Mouse (Mus musculus) midbrain, embryonic 12.5 days (tissue): Measurements from ENCODE around the gene Gad1. TPM values are rescaled to one million over a fixed set of nuclear protein-coding genes. Genes with fewer than 3 reads are reported as not detected.

Experiments used
- ATAC-seq: fragments of 200-750 bp; cut with Nextera tagmentation; 2 replicates; pipeline ENCODE4 v1.8.0; 2017; ENCODE audit warnings: low read depth, moderate TSS enrichment, moderate library complexity; ENCODE audit not compliant: low FRiP score
- H3K27ac ChIP-seq: fragments of 300-500 bp; sonication (generic); replicated peaks from 2 replicates; pipeline ENCODE4 v1.5.1; 2016; ENCODE audit warnings: mild to moderate bottlenecking
- H3K27me3 ChIP-seq: fragments of 300-500 bp; sonication (generic); 2 replicates; pipeline ENCODE4 v1.6.1; 2016; ENCODE audit warnings: mild to moderate bottlenecking
- H3K36me3 ChIP-seq: fragments of 300-500 bp; sonication (generic); 2 replicates; pipeline ENCODE4 v1.6.1; 2016
- H3K4me1 ChIP-seq: fragments of 300-500 bp; sonication (generic); 2 replicates; pipeline ENCODE4 v1.6.1; 2016
- H3K4me2 ChIP-seq: fragments of 300-500 bp; sonication (generic); replicated peaks from 2 replicates; pipeline ENCODE4 v1.6.1; 2016; ENCODE audit warnings: mild to moderate bottlenecking, moderate library complexity
- H3K4me3 ChIP-seq: fragments of 300-500 bp; sonication (generic); 2 replicates; pipeline ENCODE4 v1.5.1; 2016; ENCODE audit warnings: mild to moderate bottlenecking
- H3K9ac ChIP-seq: fragments of 300-500 bp; sonication (generic); replicated peaks from 2 replicates; pipeline ENCODE4 v1.6.1; 2016; ENCODE audit warnings: mild to moderate bottlenecking, moderate library complexity
- H3K9me3 ChIP-seq: fragments of 300-500 bp; sonication (generic); 2 replicates; pipeline ENCODE4 v1.6.1; 2016; ENCODE audit warnings: mild to moderate bottlenecking
- WGBS: fragments of 180-500 bp; shearing (Covaris S2); methylation state at CpG from one replicate; pipeline ENCODE4 v1.1.7; 2016; 5-methylcytosine and 5-hydroxymethylcytosine counted together
- polyA plus RNA-seq: library from polyadenylated mRNA; unstranded; fragments of >200 nt; fragmentation: Nextera tagmentation; extraction: Ambion mirVana; gene quantifications from 2 replicates; pipeline ENCODE4 v1.2.1, GENCODE M21; 2016

Gene Gad1
- polyA plus RNA-seq, 1 experiment from 2014 or later: 26.5 TPM

DNA sequence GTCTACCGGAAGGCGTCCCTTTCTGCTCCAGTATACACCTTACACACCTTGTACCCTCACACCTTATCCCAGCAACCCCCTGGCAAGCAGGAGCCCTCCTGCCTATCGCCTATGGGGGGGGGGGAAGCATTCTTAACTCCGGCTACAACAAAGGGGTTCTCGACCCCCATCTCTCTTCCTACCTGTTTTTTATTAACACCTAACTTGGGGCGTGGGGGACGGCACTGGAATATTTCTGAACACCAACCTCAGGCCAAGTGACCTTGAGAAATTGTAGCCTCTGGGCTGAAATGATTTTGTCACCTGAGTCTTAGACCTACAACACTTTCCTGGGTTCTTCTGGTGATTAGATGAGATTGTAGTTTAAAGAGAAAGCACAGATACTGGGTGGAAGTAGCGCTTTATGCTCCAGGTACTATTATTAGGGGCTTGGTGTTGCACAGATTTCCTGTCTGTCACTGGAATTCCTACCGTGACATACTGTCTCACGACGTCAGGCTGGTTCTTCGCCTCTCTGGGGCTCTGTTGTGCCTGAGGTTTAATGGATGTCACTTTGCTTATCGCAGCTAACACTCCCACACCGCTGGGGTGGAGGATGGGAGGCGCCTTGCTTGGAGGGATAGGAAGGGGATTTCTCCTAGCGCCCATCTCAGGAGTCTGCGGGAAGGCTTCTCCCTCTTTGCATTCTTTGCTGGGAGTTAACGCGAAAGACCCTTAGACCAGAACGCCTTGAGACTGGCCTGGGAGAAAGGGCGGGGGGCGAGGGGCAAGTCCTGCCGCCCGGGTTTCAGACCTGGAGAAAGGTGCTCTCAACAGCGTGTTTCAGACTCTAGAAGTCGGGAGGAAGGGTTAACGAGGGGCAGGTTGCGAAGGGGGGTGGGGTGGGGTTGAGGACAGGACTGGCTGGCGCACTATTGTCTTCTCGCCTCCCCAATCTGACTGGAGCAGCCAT is 13.1 kb downstream of the Gad1 start:
- H3K4me1 ChIP-seq: peaks cover 74% of the 10 kb centered on the region
- no peaks in the 10 kb centered on the region for H3K36me3 ChIP-seq
- H3K9ac ChIP-seq: peak overlapping the region; percentile 61
- H3K27me3 ChIP-seq: peaks cover 98% of the 10 kb centered on the region
- H3K4me2 ChIP-seq: peak overlapping the region; percentile 56
- ATAC-seq: no peak
- H3K9me3 ChIP-seq: no peaks in the 10 kb centered on the region
- WGBS: 3% methylated on average over 30 of the region's 30 CpGs
- peak overlapping the region; percentile 77 for H3K27ac ChIP-seq
- peak overlapping the region; percentile 44 for H3K4me3 ChIP-seq

DNA sequence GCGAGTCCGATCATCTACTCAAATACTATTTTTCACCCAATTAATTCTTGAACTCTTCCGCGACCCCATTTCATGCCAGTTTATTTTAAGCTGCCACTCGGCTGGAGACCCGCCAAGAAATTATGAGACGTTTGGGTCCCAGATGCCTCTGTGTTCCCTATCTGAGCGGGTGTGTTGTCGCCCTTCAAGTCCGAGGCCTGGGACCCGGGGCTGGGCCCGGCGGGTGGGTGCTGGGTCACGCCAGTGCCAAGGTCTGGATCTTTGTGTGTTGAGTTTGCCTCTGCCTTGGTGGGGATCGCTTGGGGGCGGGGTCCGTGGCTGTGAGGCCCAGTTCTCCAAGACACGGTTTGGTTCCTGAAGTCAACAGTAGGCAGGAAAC is 13.7 kb downstream of the Gad1 start:
- H3K27me3 ChIP-seq: peaks cover 98% of the 10 kb centered on the region
- ATAC-seq: no peak
- peaks cover 68% of the 10 kb centered on the region for H3K4me1 ChIP-seq
- peak overlapping the region; percentile 44 for H3K4me3 ChIP-seq
- H3K9ac ChIP-seq: peak overlapping the region; percentile 61
- H3K4me2 ChIP-seq: peak overlapping the region; percentile 56
- H3K9me3 ChIP-seq: no peaks in the 10 kb centered on the region
- peak overlapping the region; percentile 77 for H3K27ac ChIP-seq
- no peaks in the 10 kb centered on the region for H3K36me3 ChIP-seq
- WGBS: 2% methylated on average over 18 of the region's 18 CpGs

DNA sequence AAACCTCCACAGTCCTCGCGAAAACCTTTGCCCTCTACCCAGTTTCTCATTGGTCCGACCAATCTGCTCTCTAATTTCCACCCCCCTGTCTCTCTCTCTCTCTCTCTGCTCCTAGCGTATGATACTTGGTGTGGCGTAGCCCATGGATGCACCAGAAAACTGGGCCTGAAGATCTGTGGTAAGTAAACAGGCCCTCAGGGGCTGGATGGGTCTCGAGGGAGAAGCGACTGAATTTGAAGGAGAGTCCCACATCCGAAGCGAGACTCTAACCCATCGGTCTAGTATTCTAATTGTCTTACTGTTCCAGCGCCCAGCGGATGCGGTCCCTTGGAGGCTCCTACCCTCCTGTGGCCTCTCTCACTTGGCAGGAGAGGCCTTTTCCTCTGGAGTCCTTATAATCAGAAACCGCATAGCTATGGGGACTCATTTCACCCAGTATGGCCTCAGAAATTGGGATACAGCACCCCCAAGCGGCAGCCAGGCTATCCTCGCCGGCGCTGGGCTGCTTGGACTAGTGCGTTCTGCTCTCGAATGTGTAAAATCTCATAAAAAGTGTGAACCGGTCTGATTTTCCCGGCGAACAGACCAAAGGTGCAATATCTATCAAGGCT is 14.3 kb downstream of the Gad1 start:
- Histone ChIP-seq H3K9ac (peak overlapping the region; percentile 61), H3K36me3 (no peaks in the 10 kb centered on the region), H3K4me3 (peak overlapping the region; percentile 44), H3K27ac (peak overlapping the region; percentile 77), H3K4me1 (peaks cover 64% of the 10 kb centered on the region), H3K9me3 (no peaks in the 10 kb centered on the region), H3K27me3 (peaks cover 98% of the 10 kb centered on the region), H3K4me2 (peak overlapping the region; percentile 56)
- WGBS: 2% methylated on average over 23 of the region's 23 CpGs
- ATAC-seq: no peak; the same call in 1 of the 2 replicates

DNA sequence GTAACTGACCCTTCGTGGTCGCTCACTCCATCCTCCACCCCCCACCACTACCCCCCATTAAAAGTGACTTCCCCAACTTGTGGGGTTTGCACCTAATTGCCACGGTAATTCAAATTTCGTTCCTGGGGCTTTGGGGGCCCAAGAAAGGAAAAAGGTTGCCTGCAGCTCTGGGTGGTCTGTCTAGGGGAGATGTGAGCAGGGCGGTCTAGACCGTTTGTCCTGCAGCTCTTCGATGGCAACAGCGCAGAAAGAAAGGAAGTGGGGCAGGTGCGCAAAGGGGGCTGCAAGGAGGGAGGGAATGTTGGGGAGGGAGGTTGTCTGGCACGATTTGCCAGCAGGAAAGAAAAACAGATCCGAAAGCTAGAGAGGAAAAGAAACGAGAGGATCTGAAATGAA is 14.8 kb downstream of the Gad1 start:
- Histone ChIP-seq H3K36me3 (no peaks in the 10 kb centered on the region), H3K27me3 (peaks cover 98% of the 10 kb centered on the region), H3K27ac (peak overlapping the region; percentile 77), H3K9ac (peak overlapping the region; percentile 43), H3K9me3 (no peaks in the 10 kb centered on the region), H3K4me2 (peak overlapping the region; percentile 56), H3K4me1 (peaks cover 59% of the 10 kb centered on the region), H3K4me3 (peak overlapping the region; percentile 44)
- under 1% methylated on average over 12 of the region's 12 CpGs for WGBS
- ATAC-seq: peak; percentile 28; the same call in 1 of the 2 replicates

DNA sequence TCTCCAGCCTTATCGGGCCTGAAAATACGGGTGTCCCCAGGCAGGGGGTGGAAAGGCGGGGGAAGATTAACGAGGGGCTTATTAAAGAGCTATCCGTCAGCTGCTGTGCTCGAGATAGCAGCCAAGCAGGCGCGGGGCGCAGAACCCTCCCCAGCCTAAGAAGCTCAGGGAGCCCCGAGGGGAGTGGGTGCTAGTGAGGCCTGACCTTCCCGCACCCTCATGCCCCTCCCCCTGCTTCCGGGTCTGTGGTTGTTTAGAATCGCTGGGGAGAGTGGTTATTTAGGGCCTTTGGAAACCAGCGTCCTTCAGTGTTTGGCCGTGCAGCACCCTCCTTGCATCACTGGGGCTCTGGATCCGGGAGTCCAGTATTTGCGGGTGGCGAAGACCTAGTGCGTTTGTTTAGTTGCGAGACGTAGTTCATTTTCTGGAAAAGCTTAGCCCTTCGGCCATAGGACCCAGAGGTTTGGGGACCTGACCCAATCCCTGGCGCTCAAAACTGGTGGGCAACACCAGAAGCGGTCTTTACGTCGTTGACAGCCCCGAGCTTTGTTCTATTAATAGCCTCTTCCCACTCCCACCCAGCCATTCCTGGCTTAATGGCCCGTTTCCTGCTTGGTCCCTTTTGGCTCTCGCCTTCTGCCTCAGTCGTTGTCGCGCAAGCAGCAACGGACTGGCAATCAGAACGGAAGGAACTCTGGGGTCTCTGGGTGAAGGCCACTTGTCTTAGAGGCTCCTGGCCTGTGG is 15.5 kb downstream of the Gad1 start:
- Histone ChIP-seq H3K4me3 (peak overlapping the region; percentile 44), H3K9me3 (no peaks in the 10 kb centered on the region), H3K27ac (peak overlapping the region; percentile 77), H3K27me3 (peaks cover 96% of the 10 kb centered on the region), H3K36me3 (no peaks in the 10 kb centered on the region), H3K4me2 (peak overlapping the region; percentile 56), H3K4me1 (peaks cover 52% of the 10 kb centered on the region), H3K9ac (peak overlapping the region; percentile 46; the same call in 1 of the 2 replicates)
- under 1% methylated on average over 34 of the region's 34 CpGs for WGBS
- peak; percentile 50 for ATAC-seq

DNA sequence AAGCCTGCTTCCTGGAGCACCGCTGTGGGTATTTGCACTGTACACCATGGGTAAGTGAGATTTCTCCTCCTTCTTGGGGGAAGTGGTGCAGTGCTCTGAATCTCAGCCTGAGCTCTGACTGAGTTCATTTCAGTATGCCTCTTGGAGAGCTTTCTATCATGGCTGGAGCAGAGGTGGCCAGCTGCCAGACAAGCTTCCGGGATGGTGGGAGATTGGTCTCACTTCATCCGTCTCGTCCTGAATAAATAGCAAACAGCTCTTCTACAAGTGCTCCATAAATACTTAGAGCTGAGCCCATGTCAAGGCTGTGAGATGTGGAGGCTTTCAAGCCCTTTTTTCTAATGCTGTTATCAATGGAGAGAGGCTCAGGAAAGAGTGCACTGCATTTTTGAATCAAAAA is 18.8 kb downstream of the Gad1 start:
- Histone ChIP-seq H3K4me2 (no peak overlapping the region), H3K27me3 (peaks cover 63% of the 10 kb centered on the region), H3K4me1 (peaks cover 21% of the 10 kb centered on the region), H3K4me3 (no peak overlapping the region), H3K36me3 (no peaks in the 10 kb centered on the region), H3K27ac (no peak overlapping the region), H3K9ac (no peak overlapping the region), H3K9me3 (no peaks in the 10 kb centered on the region)
- 77% methylated on average over 4 of the region's 4 CpGs for WGBS
- no peak for ATAC-seq

DNA sequence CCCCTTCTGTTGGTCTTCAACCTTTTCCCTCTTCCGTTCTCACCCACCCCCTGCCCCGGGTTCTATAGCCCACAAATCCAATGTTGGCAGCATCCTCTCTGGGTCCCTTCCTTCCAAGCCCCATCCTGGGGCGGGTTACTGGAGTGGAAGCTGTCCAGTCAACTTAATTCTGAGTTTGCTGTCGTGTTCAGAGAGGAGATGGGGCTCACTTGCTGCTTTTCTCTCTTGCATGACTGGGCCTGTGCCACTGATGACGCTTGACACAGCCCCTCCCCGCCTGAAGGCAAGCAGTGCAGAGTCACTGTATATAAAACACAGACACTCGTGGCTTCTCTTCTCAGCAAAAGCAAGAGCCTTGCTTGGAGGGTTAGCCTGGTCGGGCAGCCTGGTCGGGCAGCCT is 19.4 kb downstream of the Gad1 start:
- H3K4me2 ChIP-seq: no peak overlapping the region
- peaks cover 58% of the 10 kb centered on the region for H3K27me3 ChIP-seq
- no peaks in the 10 kb centered on the region for H3K36me3 ChIP-seq
- H3K4me3 ChIP-seq: no peak overlapping the region
- H3K9ac ChIP-seq: no peak overlapping the region
- no peak for ATAC-seq
- peaks cover 15% of the 10 kb centered on the region for H3K4me1 ChIP-seq
- H3K27ac ChIP-seq: no peak overlapping the region
- 52% methylated on average over 9 of the region's 9 CpGs for WGBS
- no peaks in the 10 kb centered on the region for H3K9me3 ChIP-seq

DNA sequence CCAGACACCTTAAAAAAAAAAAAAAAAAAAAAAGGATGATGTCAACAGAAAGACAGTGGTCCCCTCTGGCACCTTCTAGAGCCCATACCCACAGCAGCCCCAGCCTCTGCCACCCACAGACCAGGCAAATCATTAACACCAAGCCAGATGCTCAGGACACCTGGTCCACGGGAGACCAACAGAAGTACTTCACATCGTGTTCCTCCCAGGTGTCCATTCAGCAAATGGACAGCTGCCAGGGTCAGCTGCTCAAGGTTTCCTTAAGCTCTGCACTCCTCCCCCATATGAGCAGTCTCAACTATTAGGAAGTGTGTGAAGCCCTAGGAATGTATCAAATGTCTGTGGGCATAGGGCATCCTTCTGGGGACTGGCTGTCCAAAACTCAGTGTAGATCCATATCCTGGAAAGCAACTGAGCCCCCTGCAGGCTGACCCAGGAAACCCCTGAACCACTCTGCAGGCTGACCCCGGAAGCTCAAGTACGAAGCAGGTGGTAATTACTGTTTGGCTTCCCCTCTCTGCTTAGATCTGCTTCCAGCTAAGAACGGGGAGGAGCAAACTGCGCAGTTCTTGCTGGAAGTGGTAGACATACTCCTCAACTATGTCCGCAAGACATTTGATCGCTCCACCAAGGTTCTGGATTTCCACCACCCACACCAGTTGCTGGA is 20.8 kb downstream of the Gad1 start:
- H3K4me3 ChIP-seq: no peak overlapping the region
- peaks cover 43% of the 10 kb centered on the region for H3K27me3 ChIP-seq
- 83% methylated on average over 8 of the region's 8 CpGs for WGBS
- no peaks in the 10 kb centered on the region for H3K36me3 ChIP-seq
- peaks cover 2% of the 10 kb centered on the region; the same call in 1 of the 2 replicates for H3K4me1 ChIP-seq
- H3K9ac ChIP-seq: no peak overlapping the region
- H3K4me2 ChIP-seq: no peak overlapping the region
- no peak for ATAC-seq
- H3K9me3 ChIP-seq: no peaks in the 10 kb centered on the region
- no peak overlapping the region for H3K27ac ChIP-seq

DNA sequence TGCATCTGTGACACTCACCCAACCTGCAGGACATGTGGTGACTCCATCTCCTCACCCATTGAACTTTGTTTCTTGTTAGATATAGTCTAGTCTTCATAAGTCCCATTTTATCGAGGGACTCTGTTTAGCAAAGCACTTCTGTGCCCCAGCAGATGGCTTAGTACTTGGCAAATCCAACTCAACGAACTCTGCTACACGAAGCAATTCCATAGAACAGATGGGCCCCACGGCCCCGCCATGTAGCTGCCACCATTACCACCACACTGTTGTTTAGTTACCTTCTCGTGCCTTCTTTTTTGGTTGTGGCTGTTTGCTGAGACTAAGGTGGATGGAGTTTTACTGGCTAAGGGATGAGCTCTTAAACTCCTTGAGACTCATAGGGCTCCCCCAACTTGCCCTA is 35.3 kb downstream of the Gad1 start:
- Histone ChIP-seq H3K9me3 (no peaks in the 10 kb centered on the region), H3K27ac (no peak overlapping the region), H3K27me3 (no peaks in the 10 kb centered on the region), H3K4me1 (no peaks in the 10 kb centered on the region), H3K4me3 (no peak overlapping the region), H3K9ac (no peak overlapping the region), H3K4me2 (no peak overlapping the region), H3K36me3 (no peaks in the 10 kb centered on the region)
- no peak for ATAC-seq
- 91% methylated on average over 6 of the region's 6 CpGs for WGBS

DNA sequence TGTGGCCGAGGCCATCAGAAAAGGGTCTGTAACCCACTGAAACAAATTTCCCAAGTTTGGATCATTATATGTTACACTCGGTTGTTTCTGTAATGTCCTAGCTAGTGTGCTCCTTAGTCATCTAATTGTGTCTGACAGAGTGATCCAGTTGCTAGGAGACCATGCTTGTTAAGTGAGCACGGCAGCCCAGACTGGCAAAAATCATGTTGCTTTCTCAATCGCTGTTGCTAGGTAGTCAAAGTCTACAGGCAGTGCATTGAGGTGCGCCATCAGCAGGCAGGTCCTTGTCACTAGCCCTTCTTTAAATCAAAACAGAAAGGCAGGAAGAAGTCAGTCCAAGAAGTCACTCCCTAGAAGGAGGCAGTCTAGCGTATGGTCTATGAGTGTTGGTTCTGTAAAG is 39.6 kb downstream of the Gad1 start:
- 56% methylated on average over 6 of the region's 6 CpGs for WGBS
- ATAC-seq: no peak
- Histone ChIP-seq H3K4me1 (no peaks in the 10 kb centered on the region), H3K4me2 (no peak overlapping the region), H3K4me3 (no peak overlapping the region), H3K9me3 (no peaks in the 10 kb centered on the region), H3K27ac (no peak overlapping the region), H3K36me3 (no peaks in the 10 kb centered on the region), H3K9ac (no peak overlapping the region), H3K27me3 (0 out of 2 replicates have a peak, but pooled peaks cover 2% of the 10 kb centered on the region)

DNA sequence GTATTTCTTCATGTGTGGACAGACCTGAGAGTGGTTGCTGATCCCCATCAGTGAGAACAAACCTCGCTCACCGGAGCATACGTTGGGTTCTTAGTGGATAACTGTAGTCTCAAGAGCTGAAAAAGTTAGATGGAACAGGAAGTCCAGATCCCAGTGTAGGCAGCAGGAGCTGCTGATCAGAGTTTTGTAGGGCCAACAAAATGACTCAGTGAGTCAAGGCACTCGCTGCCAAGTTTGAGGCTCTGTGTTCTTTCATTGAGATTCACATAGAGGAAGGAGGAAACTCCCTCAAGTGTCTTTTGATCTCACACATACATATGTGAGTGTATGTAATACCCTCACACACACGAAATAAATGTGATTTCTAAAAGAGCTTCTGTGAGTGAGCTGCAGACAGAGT is 40.8 kb downstream of the Gad1 start:
- no peak for ATAC-seq
- no peak overlapping the region for H3K4me3 ChIP-seq
- no peak overlapping the region for H3K4me2 ChIP-seq
- H3K9me3 ChIP-seq: no peaks in the 10 kb centered on the region
- 0 out of 2 replicates have a peak, but pooled peaks cover 2% of the 10 kb centered on the region for H3K27me3 ChIP-seq
- WGBS: 89% methylated on average over 5 of the region's 5 CpGs
- H3K27ac ChIP-seq: no peak overlapping the region
- H3K9ac ChIP-seq: no peak overlapping the region
- no peaks in the 10 kb centered on the region for H3K4me1 ChIP-seq
- H3K36me3 ChIP-seq: 0 out of 2 replicates have a peak, but pooled peaks cover 6% of the 10 kb centered on the region
